Mouse (Mus musculus) testis, adult 2 months (tissue): ENCODE measurements around the gene Vps51. TPM values are rescaled to one million over a fixed set of nuclear protein-coding genes. Genes with fewer than 3 reads are reported as not detected.

Experiments used
- H3K27ac ChIP-seq: fragments of 200-500 bp; 2 replicates; pipeline ENCODE4 v1.5.1; 2012; ENCODE audit warnings: low read depth, low read length; ENCODE audit not compliant: control insufficient read depth, insufficient read depth
- H3K27me3 ChIP-seq: fragments of 200-500 bp; 2 replicates; pipeline ENCODE4 v1.6.1; 2012; ENCODE audit warnings: mild to moderate bottlenecking, low read length, moderate library complexity; ENCODE audit not compliant: control insufficient read depth, insufficient read depth
- H3K36me3 ChIP-seq: fragments of 200-500 bp; 2 replicates; pipeline ENCODE4 v1.6.1; 2012; ENCODE audit warnings: mild to moderate bottlenecking, low read length; ENCODE audit not compliant: control insufficient read depth, insufficient read depth
- H3K4me1 ChIP-seq: fragments of 200-500 bp; 2 replicates; pipeline ENCODE4 v1.6.1; 2012; ENCODE audit warnings: low read length; ENCODE audit not compliant: control insufficient read depth, insufficient read depth
- H3K4me3 ChIP-seq: fragments of 200-500 bp; 2 replicates; pipeline ENCODE4 v1.5.1; 2012; ENCODE audit warnings: low read depth, mild to moderate bottlenecking, low read length, moderate library complexity, mixed read lengths; ENCODE audit not compliant: control insufficient read depth
- CTCF ChIP-seq: fragments of 200-500 bp; IDR thresholded peaks from 2 replicates; pipeline ENCODE4 v1.5.1; 2012; ENCODE audit warnings: low read depth, mild to moderate bottlenecking, inconsistent platforms, low read length, moderate library complexity; ENCODE audit not compliant: control insufficient read depth, insufficient read depth, insufficient replicate concordance
- POLR2A ChIP-seq: fragments of 200-500 bp; IDR thresholded peaks from 2 replicates; pipeline ENCODE4 v1.6.1; 2012; ENCODE audit warnings: low read depth, mild to moderate bottlenecking, inconsistent platforms, low read length, moderate library complexity; ENCODE audit not compliant: control insufficient read depth
- polyA plus RNA-seq: library from polyadenylated mRNA; depleted of rRNA; stranded (reverse); fragments of >200 nt; gene quantifications from 2 replicates; pipeline ENCODE4 v1.2.3, GENCODE M21; 2012

Gene Vps51
- polyA plus RNA-seq, 1 experiment = 52.1 TPM

- no peaks in the 10 kb centered on the region for H3K27me3 ChIP-seq
- H3K27ac ChIP-seq = peak overlapping the region; percentile 80
- H3K4me1 ChIP-seq = peaks cover 9% of the 10 kb centered on the region
- TF ChIP-seq CTCF (no peak), POLR2A (no peak)
- no peaks in the 10 kb centered on the region; the same call in 1 of the 2 replicates for H3K36me3 ChIP-seq
- peak overlapping the region; percentile 83 for H3K4me3 ChIP-seq
Observed at GRCm38 (mm10) chr19:6117346-6117985, 40.4 kb upstream of the Vps51 start.

GRCm38 (mm10) chr19:6116113-6116850 is 39.3 kb upstream of the Vps51 start:
- TF ChIP-seq POLR2A = no peak
- no peak for TF ChIP-seq CTCF
- Histone ChIP-seq H3K36me3 (no peaks in the 10 kb centered on the region; the same call in 1 of the 2 replicates), H3K27ac (no peak overlapping the region), H3K4me1 (peaks cover 6% of the 10 kb centered on the region), H3K4me3 (no peak overlapping the region; the same call in none of the 2 replicates), H3K27me3 (no peaks in the 10 kb centered on the region)

- no peak overlapping the region for H3K4me3 ChIP-seq
- H3K27me3 ChIP-seq = no peaks in the 10 kb centered on the region
- H3K4me1 ChIP-seq = no peaks in the 10 kb centered on the region; the same call in none of the 2 replicates
- H3K27ac ChIP-seq = no peak overlapping the region
- no peak for TF ChIP-seq CTCF
- no peak for TF ChIP-seq POLR2A
- H3K36me3 ChIP-seq = no peaks in the 10 kb centered on the region; the same call in 1 of the 2 replicates
Observed at GRCm38 (mm10) chr19:6113116-6113515, 36.1 kb upstream of the Vps51 start.

- no peak within 1 kb of the TSS for H3K4me3 ChIP-seq
Observed at GRCm38 (mm10) chr19:6105586-6105985, 28.6 kb upstream of the Vps51 start, which contains the start of gene Naaladl1. Gene Naaladl1, plus strand, starts transcription at chr19:6105782.

GRCm38 (mm10) chr19:6104476-6104875 is 27.4 kb upstream of the Vps51 start:
- no peaks in the 10 kb centered on the region for H3K27me3 ChIP-seq
- H3K27ac ChIP-seq = no peak overlapping the region
- no peaks in the 10 kb centered on the region for H3K36me3 ChIP-seq
- H3K4me3 ChIP-seq = no peak overlapping the region
- peaks cover 3% of the 10 kb centered on the region for H3K4me1 ChIP-seq
- no peak for TF ChIP-seq POLR2A
- no peak for TF ChIP-seq CTCF

More at GRCm38 (mm10) chr19:6105586-6105985, 28.6 kb upstream of the Vps51 start, which contains the start of gene Naaladl1:
- peaks cover 3% of the 10 kb centered on the region for H3K4me1 ChIP-seq
- no peaks in the 10 kb centered on the region for H3K36me3 ChIP-seq
- TF ChIP-seq POLR2A = no peak
- TF ChIP-seq CTCF = no peak
- H3K27ac ChIP-seq = no peak within 1 kb of the TSS
- no peaks in the 10 kb centered on the region for H3K27me3 ChIP-seq

GRCm38 (mm10) chr19:6102169-6102853 is 25.3 kb upstream of the Vps51 start:
- Histone ChIP-seq H3K4me3 (no peak overlapping the region), H3K27ac (no peak overlapping the region), H3K4me1 (peaks cover 3% of the 10 kb centered on the region), H3K27me3 (no peaks in the 10 kb centered on the region), H3K36me3 (peaks cover 3% of the 10 kb centered on the region; the same call in 1 of the 2 replicates)
- TF ChIP-seq POLR2A = no peak

GRCm38 (mm10) chr19:6101186-6101585 is 24.2 kb upstream of the Vps51 start:
- peaks cover 3% of the 10 kb centered on the region; the same call in 1 of the 2 replicates for H3K36me3 ChIP-seq
- no peak overlapping the region for H3K4me3 ChIP-seq
- peaks cover under 1% of the 10 kb centered on the region for H3K4me1 ChIP-seq
- H3K27me3 ChIP-seq = no peaks in the 10 kb centered on the region
- no peak overlapping the region for H3K27ac ChIP-seq
- TF ChIP-seq POLR2A (no peak), CTCF (no peak)
